Mouse (Mus musculus) layer of hippocampus, postnatal 10 days (tissue): ENCODE results near the gene Srrm3. TPM values are rescaled to one million over a fixed set of nuclear protein-coding genes. Genes with fewer than 3 reads are reported as not detected.
A peak's percentile ranks its signal among the peaks of the same experiment; 100 is the strongest.

ENCODE experiments used
- DNase-seq, 2 experiments: peaks; one replicate each; pipeline ENCODE4 v3.0.0; 2021; ENCODE audit warnings: low spot score in 2 of 2
- total RNA-seq, 2 experiments: library from RNA; stranded (reverse); gene quantifications; 2 replicates each; pipeline ENCODE4 v1.2.3; 2021

The Srrm3 gene
- total RNA-seq, 2 experiments from 2014 or later: 62.6 to 72.2 TPM

DNA sequence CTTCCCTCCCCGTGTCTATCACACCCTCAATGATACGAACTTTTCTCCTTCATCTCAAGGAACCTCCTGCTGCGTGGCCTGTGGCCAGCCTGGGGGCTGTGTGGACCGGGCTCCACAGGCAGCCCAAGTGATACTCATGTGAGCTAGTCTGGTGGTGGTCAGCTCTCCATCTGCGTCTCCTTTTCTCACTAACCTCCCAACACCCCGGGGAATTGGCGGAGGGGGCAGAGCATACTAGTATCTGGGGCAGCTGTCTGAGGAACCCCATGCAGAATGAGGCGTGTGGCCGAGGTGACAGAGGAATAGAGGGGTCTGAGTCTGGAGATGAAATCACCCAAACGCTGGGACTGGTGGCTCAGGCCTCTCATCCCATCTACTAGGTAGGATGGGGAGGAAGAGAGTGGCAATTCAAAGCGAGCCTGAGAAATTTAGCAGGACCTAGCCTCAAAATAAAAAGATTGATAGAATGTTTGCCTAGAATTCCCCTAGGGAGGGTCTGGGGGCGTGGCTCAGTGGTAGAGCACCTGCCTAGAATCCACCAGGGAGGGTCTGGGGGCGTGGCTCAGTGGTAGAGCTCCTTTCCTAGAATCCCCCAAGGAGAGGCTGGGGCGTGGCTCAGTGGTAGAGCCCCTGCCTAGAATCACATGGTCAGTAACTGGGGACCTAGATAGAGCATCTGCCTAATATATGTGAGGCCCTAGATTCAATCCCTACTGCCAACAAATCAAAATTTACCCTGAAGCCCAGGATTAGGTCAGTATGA is 63.2 kb downstream of the Srrm3 start:
- no peak for DNase-seq

GRCm38 (mm10) chr5:135870505-135870904 is 63.8 kb downstream of the Srrm3 start:
- DNase-seq: no peak

DNA sequence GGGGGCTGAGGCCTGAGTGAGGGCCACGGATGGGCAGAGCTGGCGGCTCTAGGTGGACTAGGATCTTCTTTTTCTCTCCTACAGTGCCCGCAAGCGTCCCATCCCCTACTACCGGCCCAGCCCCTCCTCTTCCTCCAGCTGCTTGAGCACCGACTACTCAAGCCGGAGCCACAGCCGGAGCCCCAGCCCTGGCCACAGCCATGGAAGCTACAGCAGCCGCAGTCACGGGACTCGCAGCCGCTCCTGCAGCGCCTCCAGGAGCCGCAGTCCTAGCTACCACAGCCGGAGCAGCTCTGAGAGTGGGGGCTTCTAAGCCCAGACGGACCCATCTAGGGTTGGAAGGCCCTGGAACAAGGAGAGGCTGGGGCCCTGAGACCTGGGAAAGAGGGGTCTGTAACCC is 66.3 kb downstream of the Srrm3 start:
- no peak for DNase-seq

DNA sequence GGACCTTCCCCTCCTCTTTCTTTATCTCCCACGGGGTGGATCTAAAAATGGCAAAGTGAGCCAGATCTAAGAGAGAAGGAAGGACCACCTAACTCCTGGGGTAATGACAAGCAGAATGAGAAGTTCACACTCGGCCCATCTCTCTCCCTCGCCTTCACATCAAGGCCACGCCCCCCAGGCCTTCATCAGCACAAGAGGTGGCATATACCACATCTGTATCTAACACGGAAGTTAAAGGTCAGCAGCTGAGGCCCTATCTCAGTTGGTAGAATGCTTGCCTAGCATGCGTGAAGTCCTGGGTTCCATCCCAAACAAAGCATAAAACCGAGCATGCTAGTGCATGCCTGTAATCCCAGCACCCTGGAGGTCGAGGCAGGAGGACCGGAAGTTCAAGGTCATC is 67.1 kb downstream of the Srrm3 start:
- DNase-seq: no peak

DNA sequence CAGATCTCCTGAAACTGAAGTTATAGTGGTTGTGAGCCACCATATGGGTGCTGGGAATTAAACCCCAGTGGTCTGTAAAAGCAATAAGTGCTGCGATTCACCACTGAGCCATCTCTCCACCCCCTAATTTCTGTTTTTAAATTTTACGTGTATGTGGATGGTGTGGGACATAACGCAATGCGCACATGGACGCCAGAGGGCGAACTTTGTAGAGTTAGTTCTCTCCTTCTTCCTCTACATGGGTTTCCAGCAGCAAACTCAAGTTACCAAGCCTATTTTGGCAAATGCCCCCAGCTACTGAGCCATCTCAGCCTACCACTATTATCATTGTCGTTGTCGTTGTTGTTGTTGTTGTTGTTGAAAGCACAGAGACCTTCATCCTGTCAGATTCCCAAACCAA is 70.5 kb downstream of the Srrm3 start:
- peak; percentile 63 to 70 for DNase-seq

GRCm38 (mm10) chr5:135877831-135878231 is 71.1 kb downstream of the Srrm3 start:
- peak in 1 of 2 experiments; percentile 58 for DNase-seq

DNA sequence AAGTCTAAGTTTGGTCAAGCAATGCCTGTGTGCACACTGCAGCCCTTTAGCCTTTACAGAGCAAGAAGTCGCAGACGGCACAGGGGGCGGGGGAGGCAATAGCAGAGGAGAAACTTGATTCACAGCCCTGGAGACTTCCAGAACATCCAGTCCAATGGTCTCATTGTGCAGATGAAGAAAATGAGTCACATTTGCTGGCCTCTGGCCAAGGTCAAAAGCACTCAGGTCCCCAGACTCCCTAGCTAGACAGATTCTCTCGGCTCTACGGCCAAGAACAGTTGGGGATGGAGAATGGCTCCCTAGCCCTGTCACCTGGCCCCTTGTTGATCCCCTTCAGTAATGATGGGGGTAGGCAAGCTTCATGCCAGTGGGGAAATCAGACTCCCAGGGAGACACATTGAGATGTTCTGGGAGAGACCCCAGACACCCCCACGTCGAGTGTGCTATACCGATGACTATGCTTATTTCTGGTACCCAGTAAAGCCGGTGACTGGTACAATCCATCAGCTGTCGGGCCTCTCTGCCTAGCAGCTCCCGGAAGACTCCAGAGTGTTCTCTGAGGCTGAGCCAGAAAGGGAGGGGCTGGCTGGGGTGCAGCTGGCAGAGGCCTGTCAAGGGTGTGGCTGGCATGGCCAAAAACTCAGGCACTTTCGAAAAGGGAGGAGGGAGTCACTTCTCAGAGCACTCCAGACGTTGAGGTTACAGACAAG is 72.9 kb downstream of the Srrm3 start:
- DNase-seq: peak; percentile 62 to 70

- DNase-seq: no peak
Observed at GRCm38 (mm10) chr5:135884641-135885040, 78.0 kb downstream of the Srrm3 start.

- DNase-seq: no peak
Observed at GRCm38 (mm10) chr5:135887675-135888102, 81.0 kb downstream of the Srrm3 start, which contains the start of gene Hspb1. TSS of gene Hspb1 (plus strand) at chr5:135887919.

GRCm38 (mm10) chr5:135888405-135889215 is 81.9 kb downstream of the Srrm3 start:
- no peak for DNase-seq

GRCm38 (mm10) chr5:135890323-135890722 is 83.6 kb downstream of the Srrm3 start:
- DNase-seq: no peak

DNA sequence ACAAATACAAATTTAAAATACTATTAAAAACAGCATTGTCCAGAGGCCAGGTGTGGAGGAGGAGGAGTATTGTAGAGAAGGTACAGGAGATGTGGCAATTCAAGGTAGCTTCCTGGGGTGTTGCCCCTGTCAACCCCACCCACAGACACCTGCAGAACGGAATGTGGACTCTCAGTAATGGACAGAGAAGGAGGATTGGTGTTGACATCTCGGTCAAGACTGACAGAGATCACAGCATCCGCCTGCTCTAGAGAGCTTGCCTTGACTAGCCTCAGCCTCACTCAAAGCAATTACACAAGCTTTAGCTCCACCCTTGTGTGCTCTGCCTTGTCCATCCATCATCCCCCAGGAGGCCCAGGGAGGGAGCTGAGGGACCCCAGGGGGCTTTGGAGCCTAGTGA is 84.2 kb downstream of the Srrm3 start:
- DNase-seq: no peak

GRCm38 (mm10) chr5:135892589-135893351 is 86.1 kb downstream of the Srrm3 start:
- no peak for DNase-seq

DNA sequence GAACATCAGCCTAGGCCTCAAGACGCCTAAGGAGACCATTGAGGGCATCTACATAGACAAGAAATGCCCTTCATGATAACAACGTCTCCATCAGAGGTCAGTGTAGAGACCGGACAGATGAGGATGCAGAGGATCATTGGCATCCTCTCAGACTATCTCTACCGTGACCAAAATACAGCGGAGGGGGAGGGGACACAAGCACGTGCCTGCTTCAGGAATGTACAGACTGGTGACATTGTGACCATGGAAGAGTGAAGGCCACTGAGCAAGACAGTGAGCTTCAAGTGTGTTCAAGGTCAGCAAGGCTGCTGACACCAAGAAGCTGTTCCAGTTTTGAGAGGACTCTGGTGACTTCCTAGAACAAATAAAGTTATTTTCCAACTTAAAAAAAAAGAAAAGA is 88.3 kb downstream of the Srrm3 start:
- DNase-seq: no peak

GRCm38 (mm10) chr5:135898028-135898427 is 91.3 kb downstream of the Srrm3 start:
- peak; percentile 57 to 68 for DNase-seq

DNA sequence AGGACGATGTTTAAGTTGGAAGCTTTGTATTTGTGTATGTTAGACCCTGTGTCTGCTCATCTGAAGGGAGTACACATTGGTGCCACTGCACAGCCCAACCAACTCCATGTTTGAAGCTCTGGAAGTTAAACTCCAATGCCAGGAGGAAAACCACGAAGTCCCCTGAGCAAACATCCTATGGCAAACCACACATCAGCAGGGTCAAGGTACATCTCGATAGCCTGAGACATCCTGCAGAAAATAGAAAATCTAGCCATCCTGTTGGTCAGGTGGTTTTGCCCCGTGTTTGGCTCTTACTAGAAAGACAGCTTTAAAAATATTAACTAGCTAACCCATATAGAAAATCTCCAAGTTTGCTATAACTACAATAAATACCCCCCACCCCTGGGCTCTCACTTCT is 92.3 kb downstream of the Srrm3 start:
- DNase-seq: no peak

GRCm38 (mm10) chr5:135899833-135900232 is 93.1 kb downstream of the Srrm3 start:
- DNase-seq: no peak

DNA sequence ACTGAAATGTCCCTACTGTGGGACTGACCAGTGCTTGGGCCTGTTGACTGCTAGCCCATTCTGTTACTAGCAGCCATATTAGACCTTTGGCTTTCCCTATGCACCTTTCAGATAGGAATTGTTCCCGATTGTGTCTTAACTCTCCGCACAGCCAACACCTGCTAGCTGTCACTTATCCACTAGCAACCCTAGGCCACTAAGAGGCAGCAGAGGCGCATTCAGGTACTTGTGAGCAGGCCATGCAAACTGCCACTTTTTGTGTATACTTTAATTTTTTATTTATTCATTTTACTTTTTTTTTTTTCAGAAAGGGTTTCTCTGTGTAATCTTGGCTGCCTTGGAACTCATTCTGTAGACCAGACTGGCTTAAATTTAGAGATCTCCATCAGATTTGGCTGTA is 94.0 kb downstream of the Srrm3 start:
- no peak for DNase-seq

DNA sequence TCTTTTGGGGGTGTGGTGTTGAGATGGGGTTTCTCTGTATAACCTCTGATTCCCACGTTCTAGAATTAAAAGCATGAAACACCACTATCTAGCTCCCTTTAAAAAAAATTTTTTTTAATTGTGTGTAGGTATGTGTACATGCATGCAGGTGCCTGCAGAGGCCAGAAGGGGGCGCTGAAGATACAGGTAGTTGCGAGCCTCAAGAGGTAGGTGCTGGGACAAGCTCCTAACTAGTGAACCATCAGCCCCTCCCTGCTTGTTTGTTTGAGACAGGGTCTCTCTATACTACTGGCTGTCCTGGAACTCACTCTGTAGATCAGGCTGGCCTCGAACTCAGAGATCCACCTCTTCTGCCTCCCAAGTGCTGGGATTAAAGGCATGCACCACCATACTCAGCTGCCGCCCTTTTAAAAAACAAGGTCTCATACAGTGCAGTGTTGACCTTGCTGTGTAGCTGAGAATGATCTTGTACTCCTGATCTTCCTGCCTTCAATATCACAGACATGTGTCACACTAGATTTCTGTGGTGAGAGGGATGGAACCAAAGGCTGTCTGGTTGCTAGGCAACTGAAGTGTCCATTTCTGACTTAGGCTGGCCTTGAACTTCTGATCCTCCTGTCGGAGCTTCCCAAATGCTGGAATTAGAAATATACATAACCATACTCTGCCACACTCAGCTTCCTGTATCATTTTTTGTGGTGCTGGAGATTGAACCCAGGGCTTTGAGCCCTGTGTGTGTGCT is 94.8 kb downstream of the Srrm3 start:
- DNase-seq: no peak

DNA sequence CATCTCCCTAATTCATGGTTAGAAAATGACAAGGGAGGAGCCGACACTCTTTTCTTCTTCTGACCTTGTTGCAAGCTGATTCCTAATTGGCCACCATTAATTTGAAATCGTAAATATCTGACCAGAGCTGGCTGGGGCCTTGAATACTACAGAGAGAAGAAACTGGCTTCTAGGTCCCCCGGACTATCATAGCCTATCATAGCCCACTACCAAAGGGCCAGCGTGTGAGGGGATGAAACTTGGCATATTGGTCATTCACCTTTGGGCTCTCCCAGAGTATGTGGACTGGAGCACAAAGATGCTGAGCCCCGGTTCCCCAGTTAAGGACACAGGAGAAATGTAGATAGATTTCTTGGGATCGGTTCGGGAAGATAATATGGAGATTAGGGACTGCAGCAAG is 96.4 kb downstream of the Srrm3 start:
- peak in 1 of 2 experiments; percentile 38 for DNase-seq
